In genomic region chr7:100168654-100169053, GRCm38 (mm10) we compare ENCODE assay signal across 26 mouse cellular contexts. TPM values are rescaled to one million over a fixed set of nuclear protein-coding genes. Genes with fewer than 3 reads are reported as not detected.
DNase-seq lines count a peak whose midpoint lies in the region; ATAC-seq lines count a peak whose summit lies in the region.
"Had no signal": no experiment of that assay in that cellular context is flagged by ENCODE, and none has a peak within 500 bp of the region (broad histone marks: within the 10 kb centered on the region; RNA-seq: fewer than 3 reads in every experiment).

No protein-coding gene starts in this region.

- H3K9me3 ChIP-seq in kidney, embryonic 15.5 days (replicated peaks) = no peaks in the 10 kb centered on the region
- H3K9me3 ChIP-seq: embryonic facial prominence, embryonic 10.5 days; G1E; neural tube, embryonic 13.5 days had no signal

- intact Hi-C loops in heart, postnatal 25 days (cut with DNase I) = no loop called here

- no peak for ATAC-seq in kidney, embryonic 15.5 days (replicated peaks; ENCODE audit: low FRiP score)
- ATAC-seq in cerebellum, adult (ENCODE audit: insufficient number of reproducible peaks, low FRiP score, low TSS enrichment) = no peak
- ATAC-seq: forebrain, embryonic 16.5 days; intestine, postnatal 0 days; midbrain, embryonic 16.5 days; Patski had no signal

- peak; percentile 21 for DNase-seq in heart, adult 8-10 months (ENCODE audit: low spot score)
- no peak for DNase-seq in heart, postnatal 25 days (ENCODE audit: low spot score)
- peak; percentile 14 for DNase-seq in kidney, adult 11 months
- DNase-seq in kidney, adult 18-20 months = no peak
- DNase-seq in kidney, adult 8-10 months = peak; percentile 8 to 15
- no peak for DNase-seq in retina, postnatal 1 day
- DNase-seq: B cell, adult 2 months; cerebellum, adult 11 months; cerebellum, postnatal 10 days; gastrocnemius, postnatal 10 days; lung, postnatal 36 days; right cerebral cortex, adult 18-20 months; right cerebral cortex, postnatal 4 days; thymus, postnatal 14 days had no signal

- no peaks in the 10 kb centered on the region for H3K36me3 ChIP-seq in kidney, embryonic 15.5 days
- H3K36me3 ChIP-seq: embryonic facial prominence, embryonic 10.5 days; G1E; neural tube, embryonic 13.5 days had no signal

- no peak overlapping the region for H3K4me3 ChIP-seq in kidney, embryonic 15.5 days (replicated peaks)
- H3K4me3 ChIP-seq: embryonic facial prominence, embryonic 10.5 days; layer of hippocampus, adult 2 months; myocyte; neural tube, embryonic 13.5 days had no signal

- H3K9ac ChIP-seq in kidney, embryonic 15.5 days = no peak overlapping the region
- H3K9ac ChIP-seq: neural tube, embryonic 13.5 days had no signal

- no peak overlapping the region for H3K4me2 ChIP-seq in kidney, embryonic 15.5 days
- H3K4me2 ChIP-seq: neural tube, embryonic 13.5 days had no signal

- no peaks in the 10 kb centered on the region for H3K27me3 ChIP-seq in kidney, embryonic 15.5 days
- H3K27me3 ChIP-seq: CH12.LX; neural tube, embryonic 13.5 days; Patski had no signal

- no peaks in the 10 kb centered on the region for H3K4me1 ChIP-seq in kidney, embryonic 15.5 days
- H3K4me1 ChIP-seq: embryonic facial prominence, embryonic 10.5 days; neural tube, embryonic 13.5 days had no signal

- 0 out of 2 replicates have a peak overlapping the region, but pooled peaks have one; percentile 10 for H3K27ac ChIP-seq in kidney, embryonic 15.5 days
- H3K27ac ChIP-seq: embryonic facial prominence, embryonic 10.5 days; layer of hippocampus, adult 2 months; neural tube, embryonic 13.5 days had no signal

- WGBS in kidney, embryonic 15.5 days = 66% methylated on average over 11 of the region's 11 CpGs

RNA-seq across cellular contexts. Expression of gene Kcne3, which starts 7.6 kb away (rescaled TPM):
- 1 to 10 TPM in 1 of 4 experiments, under 1 TPM in 3; 0.28 to 1.5 (median 0.66) TPM for total RNA-seq in heart, adult 8-10 months (2022)
- 1 to 10 TPM; 1.0 to 1.1 TPM for total RNA-seq in heart, postnatal 25 days (2021)
- 5.1 and 5.9 TPM in 2 replicates for polyA plus RNA-seq in kidney, embryonic 15.5 days (2015; fragmentation: Nextera tagmentation; extraction: Ambion mirVana)
- total RNA-seq: CH12.LX had no signal
- polyA plus RNA-seq: myocyte, Patski had no signal

RNA-seq across cellular contexts. Expression of gene Lipt2, which starts 9.6 kb away (rescaled TPM):
- 1 to 10 TPM; 4.4 to 6.3 (median 5.4) TPM for total RNA-seq in heart, adult 8-10 months (2022)
- 1 to 10 TPM; 4.6 to 5.3 TPM for total RNA-seq in heart, postnatal 25 days (2021)
- polyA plus RNA-seq in kidney, embryonic 15.5 days (2015; fragmentation: Nextera tagmentation; extraction: Ambion mirVana) = 21.5 TPM in 2 replicates

RNA-seq across cellular contexts. Expression of gene Pold3, which starts 47.3 kb away (rescaled TPM):
- 1 to 10 TPM; 7.5 to 9.4 (median 8.9) TPM for total RNA-seq in heart, adult 8-10 months (2022)
- total RNA-seq in heart, postnatal 25 days (2021) = 1 to 10 TPM; 9.4 to 9.8 TPM
- polyA plus RNA-seq in kidney, embryonic 15.5 days (2015; fragmentation: Nextera tagmentation; extraction: Ambion mirVana) = 64.3 and 66.3 TPM in 2 replicates

RNA-seq across cellular contexts. Expression of gene Pgm2l1, which starts 58.5 kb away (rescaled TPM):
- 1 to 10 TPM; 5.5 to 7.9 (median 7.2) TPM for total RNA-seq in heart, adult 8-10 months (2022)
- total RNA-seq in heart, postnatal 25 days (2021) = 1 to 10 TPM; 5.6 to 7.7 TPM
- polyA plus RNA-seq in kidney, embryonic 15.5 days (2015; fragmentation: Nextera tagmentation; extraction: Ambion mirVana) = 3.8 and 4.4 TPM in 2 replicates

Comparison
In these comparisons a context has a peak if more than half of its experiments do, and no peak if none do; other contexts are left out.
1. DNase-seq: peak in heart, adult 8-10 months (single experiment), kidney, adult 11 months (single experiment) and kidney, adult 8-10 months (2 of 2); none in heart, postnatal 25 days (single experiment), kidney, adult 18-20 months (single experiment) and retina, postnatal 1 day (single experiment).